Mouse (Mus musculus): ENCODE measurements around the gene Rbm14.

Gene Rbm14

DNA sequence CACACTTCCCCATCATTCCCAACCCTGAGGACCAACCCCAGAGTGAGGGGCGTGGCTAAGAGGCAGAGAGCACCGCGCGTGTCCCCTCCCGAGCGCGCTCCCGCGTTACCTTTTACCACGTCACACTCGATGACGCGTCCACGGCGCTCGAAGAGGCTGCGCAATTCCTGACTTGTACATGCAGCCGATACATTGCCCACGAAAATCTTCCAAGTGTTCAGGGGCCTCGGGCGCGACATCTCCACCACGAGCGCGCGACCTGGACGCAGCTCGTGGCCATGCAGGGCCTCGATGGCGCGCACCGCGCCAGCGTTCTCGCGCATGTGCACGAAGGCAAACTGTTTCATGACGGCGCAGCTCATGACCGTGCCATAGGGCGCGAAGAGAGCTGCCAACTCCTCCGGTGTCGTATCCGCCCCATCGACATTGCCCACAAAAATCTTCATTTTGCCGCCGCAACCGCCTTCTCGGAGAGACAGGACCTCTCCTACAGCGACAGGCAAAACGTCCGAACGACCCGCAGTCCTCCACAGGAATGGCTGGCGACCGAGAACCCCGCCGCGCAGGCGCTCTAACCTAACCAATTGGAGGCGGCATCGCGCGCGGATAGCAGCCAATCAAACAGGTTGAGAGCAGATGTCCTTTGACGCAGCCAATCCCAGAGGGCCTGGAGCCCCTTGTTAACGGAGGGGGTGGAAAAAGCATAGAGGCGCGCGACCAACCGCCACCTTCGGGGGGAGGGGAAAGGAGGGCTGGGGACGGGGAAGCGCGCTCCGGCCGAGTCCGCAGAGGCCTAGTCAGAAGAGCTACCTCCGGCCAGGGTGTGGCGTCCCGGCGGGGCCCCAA is at the start of gene Rbm14, which contains the start of gene Gm21992:
Gene Rbm14 (minus strand): TSS at position 572 of the 846 bp plus-strand sequence.
Gene Gm21992 (minus strand): TSS at position 550 of the 846 bp plus-strand sequence.
- DNase-seq (ENCODE audit: low spot score in 2 of 2), result peak; percentile 93 to 98

DNA sequence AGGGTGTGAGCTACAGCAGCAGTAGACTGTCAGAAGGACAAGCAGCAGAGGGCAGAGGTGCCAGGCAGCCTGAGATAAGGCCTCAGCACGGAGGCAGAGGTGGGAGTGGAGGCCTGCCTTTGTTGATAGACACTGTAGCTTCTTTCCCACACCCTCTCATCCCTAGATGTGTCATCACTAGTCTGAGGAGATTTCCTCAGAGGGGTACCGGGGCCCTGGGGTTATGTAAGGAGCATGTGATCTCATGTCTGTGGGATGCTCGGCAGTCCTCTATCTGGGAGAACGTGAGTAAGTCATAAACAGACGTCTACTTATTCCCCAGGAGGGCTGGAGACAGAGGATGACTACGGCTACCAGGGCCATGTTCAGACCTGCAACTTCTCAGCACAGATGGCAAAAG is 47.6 kb upstream of the Rbm14 start:
- no peak for DNase-seq (ENCODE audit: low spot score in 2 of 2)

DNA sequence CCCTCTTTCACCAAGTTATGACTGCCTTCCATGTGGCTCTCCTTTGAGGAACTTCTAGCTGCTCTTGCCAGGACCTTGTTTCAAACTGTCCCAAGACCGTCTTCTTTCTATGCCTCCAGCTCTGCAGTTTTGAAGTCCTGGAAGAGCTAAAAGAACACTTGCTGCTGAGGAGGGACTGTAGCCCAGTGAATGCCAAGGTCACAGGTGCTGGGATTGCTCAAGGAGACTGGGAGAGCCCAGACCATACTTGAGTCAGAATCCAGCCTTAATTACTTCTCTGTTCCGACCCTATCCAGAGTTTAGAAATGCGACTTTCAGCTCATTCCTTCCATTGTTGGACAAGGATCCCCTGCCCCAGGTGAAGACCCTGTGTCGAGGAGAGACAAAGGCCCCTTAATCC is 44.5 kb upstream of the Rbm14 start:
- DNase-seq (ENCODE audit: low spot score in 2 of 2), result no peak

DNA sequence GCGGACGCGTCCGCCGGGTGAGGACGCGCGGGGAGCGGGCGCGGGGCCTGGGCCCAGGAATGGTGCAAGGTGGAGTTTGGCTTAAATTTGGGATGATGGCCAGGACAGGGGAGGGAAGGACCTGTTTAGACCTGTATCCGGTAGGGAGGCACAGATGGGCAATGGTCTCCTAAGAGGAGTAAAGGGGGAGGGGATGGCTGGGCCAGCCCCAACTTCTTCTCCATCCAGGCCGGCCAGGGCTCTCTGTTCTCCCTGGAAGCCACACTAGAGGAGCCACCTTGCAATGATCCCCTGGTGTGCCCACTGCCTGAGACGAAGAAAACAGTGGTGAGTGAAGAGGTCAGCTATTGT is 44.0 kb upstream of the Rbm14 start:
- DNase-seq (ENCODE audit: low spot score in 2 of 2), result no peak

DNA sequence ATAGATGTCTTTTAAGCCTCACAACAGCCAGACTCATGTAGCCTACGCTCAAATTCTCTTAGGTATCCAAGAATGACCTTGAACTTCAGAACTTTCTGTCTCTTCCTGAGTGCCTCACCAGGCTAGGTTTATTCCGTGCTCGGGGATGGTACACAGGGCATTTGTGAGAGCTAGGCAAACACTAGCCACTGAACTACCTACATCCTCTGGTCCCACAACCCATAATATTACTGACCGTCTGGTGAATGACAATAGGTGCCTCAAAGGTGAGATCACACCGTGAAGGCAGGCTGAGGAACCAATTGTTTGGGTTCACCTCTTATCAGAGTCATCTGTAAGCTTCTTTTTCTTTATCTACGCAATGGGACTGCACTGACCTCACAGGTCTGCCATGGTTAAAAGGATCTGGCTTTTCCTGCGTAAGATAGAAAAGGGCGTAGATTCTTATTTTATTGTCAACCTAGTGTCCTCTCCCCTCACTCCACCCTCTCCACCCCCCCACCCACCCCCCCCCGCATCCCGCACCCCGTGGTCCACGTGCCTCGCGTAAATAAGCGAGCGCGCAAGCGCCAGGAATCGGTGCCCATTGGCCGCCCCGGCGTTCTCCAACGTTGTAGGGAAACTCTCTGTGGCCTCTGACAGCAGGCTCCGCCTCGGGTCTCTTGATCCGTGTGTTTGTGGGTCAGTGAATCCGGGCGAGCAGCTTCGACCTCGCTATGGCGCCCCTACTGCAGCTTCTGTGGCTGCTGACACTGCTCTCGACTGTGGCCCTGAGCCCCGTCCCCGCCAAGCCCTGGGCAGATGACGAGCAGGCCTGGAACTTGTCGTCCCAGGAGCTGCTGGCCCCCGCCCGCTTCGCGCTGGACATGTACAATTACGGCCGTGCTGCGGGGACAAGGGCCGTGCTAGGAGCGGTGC is 43.4 kb upstream of the Rbm14 start, which contains the start of gene Ctsf:
Gene Ctsf (plus strand): TSS at position 579 of the 918 bp plus-strand sequence.
- peak; percentile 69 to 89 for DNase-seq (ENCODE audit: low spot score in 2 of 2)

DNA sequence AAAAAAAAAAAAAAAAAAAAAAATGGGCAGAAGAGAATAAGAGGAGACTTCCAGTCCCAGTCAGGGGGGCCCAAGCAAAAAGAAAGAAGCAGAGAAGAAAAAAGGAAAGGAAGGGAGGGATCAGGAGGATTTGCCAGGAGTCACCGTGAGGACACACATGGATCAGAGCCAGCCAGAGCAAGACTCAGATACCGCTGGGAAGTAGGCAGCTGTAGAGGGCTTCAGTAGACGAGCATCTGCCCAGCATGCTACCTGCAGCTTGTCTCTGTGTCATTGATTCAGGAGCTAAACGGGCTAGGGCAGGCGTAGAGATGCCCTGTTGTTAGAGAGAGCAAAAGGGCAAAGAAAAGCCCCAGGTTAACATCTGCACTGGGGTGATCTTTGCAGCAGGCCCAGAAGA is 38.8 kb upstream of the Rbm14 start:
- DNase-seq (ENCODE audit: low spot score in 2 of 2), result no peak

DNA sequence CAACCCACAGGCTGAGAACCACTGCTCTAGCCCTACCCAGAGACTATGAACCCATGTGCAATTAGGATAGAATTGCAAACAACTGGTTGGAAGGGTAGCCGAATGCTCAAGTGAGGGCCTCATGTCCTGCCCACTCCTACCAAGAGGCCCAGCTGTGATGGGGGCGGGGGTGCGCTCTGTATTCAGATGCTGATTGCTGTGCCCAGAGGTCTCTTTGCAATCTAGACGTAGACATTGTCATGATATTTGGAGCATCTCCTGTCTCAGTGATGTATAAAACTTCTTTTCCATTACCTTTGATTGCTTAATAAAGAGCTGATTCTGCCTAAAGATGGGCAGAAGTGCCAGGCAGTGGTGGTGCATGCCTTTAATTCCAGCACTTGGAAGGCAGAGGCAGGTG is 38.4 kb upstream of the Rbm14 start:
- DNase-seq (ENCODE audit: low spot score in 2 of 2), result no peak

DNA sequence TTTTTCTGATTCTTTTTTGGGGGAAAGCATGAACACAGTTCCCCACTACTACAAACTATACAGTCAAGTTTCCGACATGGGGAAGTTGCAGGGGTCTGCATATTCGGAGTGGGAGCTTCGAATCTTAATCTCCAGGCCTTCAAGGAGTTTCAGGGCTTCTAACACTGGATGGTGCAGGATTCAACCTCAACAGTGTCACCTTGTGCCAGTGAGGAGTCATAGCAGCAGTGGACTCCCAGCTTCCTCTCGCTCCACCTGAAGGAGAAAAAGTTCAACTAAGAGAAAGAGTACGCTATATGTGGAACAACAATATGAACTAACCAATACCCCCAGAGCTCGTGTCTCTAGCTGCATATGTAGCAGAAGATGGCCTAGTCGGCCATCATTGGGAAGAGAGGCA is 36.1 kb upstream of the Rbm14 start:
- no peak for DNase-seq (ENCODE audit: low spot score in 2 of 2)

DNA sequence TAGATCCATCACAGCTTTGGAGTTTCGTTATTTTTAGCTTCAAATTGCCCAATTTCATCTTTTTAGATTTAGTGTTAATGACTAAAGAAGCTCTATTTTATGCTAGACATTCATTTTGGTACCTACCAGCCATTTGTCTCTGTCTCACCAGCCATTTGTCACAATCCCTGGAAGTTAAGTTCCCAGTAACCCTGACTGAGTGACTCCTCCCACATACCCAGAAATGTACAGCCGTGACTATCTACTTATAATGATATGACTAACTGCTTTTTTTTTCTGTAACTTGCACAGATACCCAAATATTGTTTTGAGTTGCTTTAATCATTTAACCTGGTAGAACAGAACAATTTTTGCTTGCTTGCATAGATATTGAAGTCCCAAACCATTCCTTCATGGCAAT is 34.4 kb upstream of the Rbm14 start:
- DNase-seq (ENCODE audit: low spot score in 2 of 2), result no peak

DNA sequence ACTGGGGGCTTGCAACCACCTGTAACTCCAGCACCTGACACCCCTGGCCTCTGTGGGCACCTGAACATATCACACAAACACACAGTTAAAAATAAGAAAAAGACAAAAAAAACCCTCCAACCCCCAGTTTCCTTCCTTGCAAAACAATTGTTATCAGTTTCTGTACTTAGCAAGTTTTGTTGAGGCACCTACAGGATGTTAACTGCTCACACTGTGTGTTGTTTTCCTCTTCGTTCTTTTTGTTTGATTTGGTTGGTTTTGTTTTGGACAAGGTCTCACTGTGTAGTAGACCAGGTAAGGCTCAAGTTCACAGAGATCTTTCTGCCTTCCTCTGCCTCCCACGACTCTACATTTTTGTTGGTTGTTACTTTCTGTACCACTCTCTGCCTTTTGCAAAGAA is 31.2 kb upstream of the Rbm14 start:
- no peak for DNase-seq (ENCODE audit: low spot score in 2 of 2)

DNA sequence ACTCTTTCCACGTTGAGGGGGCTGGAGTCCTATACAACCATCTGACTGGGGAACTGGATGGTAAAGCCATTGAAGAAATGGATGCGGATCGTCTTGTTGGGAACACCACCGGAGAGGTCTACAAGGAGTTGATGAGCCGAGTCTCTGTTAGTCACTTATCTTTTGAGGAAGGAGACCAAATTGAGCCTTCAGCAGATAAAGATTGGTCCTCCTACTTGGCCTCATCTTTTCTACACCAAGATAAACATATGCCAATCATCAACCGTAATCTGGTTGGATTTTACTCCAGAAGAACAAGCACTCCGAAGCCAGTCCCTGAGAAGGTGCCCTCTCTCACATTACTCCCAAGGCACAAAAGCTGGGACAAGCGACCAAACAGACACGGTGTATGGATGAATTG is 29.4 kb upstream of the Rbm14 start:
- no peak for DNase-seq (ENCODE audit: low spot score in 2 of 2)

DNA sequence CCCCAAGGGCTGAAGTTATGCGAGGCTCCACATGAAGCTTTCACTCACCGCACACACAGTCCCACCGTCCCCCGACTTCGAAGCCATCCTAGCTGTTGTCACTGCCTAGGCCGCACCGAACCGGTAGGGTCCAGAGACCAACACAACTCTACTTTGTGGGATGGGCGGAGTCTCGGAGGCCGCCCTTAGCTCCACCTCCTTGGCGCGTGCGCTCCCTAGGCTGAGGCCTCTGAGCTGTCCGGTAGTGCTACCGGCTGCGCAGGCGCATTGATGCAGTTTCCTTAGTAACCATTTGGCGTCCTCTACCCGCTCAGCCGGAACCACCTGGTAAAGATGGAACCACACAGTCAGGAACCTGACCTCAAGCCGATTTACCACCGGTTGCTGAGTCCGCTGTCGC is 27.7 kb upstream of the Rbm14 start, which contains the start of the genes Ccs and Ccdc87:
Gene Ccs (minus strand): TSS at position 184 of the 400 bp plus-strand sequence.
Gene Ccdc87 (plus strand): TSS at position 218 of the 400 bp plus-strand sequence.
- DNase-seq (ENCODE audit: low spot score in 2 of 2), result peak; percentile 95 to 96

DNA sequence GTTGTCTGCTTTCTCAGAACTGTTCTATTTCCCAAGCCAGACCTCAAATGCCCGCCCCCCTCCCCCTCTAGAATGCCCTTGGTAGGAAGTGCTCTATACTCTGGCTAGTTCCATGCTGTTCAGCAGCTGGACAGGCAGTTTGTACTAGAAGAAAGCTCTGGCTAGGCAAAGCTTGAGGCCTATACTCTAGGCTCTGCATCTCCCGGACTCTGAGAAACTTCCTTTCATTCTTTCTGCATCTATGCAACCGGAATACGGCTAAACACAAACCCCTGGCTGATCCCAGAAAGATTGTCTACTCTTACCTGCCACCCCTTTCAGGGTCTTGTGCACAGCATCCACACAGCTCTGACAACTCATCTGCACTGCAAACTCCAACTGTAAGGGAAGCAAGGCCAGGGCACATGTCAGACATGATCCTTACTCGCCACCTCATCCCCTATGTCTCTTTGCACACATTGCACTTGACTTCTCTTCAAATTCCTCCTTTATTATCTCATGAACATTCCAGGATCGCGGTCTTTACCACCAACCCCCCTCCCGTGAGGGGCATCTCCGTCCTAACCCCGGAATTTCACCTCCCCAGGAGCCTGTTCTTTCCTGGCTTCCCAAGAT is 27.2 kb upstream of the Rbm14 start:
- DNase-seq (ENCODE audit: low spot score in 2 of 2), result no peak

DNA sequence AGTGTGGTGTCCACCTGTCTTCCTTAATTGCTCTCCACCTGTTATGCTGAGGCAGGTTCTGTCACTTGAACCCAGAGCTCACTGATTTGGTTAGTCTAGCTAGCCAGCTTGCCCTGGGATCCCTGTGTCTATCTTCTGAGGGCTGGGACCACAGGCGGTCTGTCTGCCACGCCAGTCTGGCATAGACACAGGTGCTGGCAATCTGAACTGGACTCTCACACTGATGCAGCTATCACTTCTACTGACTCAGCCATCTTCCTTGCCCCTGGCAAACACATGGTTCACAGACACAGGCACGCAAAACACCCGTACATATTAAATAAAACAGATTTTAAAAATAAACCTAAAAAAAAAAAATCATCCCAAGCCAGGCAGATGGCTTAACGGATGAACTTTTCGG is 25.6 kb upstream of the Rbm14 start:
- no peak for DNase-seq (ENCODE audit: low spot score in 2 of 2)

DNA sequence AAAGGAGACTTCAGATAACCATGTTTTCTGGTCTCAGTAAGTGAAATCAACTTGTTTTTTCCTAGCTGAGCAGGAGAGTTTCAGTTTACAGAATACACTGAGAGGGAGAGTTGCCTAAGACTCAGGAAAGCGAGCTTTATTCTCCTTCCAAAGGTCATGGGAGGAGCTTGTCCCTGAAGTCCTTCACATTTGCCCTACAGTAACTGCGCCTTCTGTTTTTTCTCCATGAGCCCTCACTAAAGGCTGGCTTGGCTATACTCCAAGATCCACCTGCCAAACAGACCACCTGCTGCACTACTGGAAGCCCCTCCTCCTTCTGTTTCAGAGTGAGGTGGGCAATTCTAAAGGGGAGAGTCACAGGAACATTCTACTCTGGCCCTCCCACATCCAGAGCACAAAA is 24.7 kb upstream of the Rbm14 start:
- no peak for DNase-seq (ENCODE audit: low spot score in 2 of 2)

DNA sequence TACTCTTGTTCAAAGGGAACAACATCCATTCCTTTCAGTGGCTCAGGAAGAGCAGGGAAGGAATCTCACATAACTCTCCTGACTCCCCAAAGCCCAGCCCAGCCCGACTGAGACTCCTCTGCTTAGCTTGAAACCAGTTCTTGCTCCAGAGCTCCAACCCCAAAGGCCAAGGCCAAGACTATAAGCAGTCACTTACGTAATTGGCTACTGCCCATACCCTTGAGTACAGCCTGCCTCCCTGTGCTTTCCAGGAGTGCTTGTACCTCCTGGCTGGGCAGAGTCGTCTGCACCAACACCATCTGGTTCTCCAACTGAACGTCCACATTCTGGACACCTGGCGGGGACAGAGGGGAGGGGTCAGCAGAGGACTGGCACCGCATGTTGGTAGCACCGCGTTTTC is 22.5 kb upstream of the Rbm14 start:
- DNase-seq (ENCODE audit: low spot score in 2 of 2), result no peak

DNA sequence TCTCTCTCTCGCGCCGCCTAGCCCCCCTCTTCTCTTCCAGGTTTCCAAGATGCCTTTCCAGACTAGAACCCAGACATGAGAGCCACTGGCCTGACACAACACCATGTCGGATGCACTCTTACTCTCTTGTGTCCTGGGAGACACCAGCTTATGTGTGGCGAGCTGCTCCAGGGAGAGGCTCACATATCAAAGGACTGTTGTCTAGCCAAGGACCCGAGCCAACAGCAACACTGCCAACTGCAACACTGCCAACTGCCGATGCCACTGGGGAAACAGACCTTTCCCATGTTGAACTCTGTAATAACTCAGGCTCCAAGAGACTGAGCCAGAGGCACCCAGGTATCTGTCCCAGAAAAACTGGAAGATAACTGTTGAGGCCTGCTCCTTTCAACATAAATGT is 17.7 kb upstream of the Rbm14 start:
- DNase-seq (ENCODE audit: low spot score in 2 of 2), result no peak

DNA sequence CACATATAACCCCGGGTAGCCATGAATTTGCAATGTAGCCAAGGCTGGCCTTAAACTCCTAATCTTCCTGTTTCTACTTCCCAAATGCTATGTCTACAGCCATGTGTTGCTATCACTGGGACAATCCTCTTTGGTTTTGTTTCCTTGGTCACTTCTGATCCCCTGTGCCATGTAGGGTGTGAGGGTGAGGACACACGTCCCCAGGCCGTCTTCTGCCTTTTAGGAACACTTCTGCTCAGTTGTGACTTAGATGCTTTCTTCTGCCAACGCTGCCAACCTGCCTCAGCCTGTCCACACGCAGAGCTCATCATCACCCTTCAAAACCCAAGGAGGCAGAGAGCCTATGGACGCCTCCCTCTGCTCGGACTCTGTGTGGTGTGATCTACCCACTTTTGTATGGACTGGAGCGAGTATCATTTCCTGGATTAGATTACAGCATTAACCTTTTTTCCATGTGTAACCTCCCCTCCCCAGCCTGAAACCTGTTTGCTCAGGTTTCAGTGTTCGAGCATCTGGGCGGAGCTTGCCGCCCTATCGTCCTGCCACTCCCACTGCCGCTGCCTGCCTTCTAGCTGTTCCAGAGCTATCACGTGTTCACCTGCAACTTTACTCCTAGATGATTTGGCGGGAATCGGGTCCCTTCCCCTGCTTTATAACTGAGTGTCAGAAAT is 17.1 kb upstream of the Rbm14 start:
- DNase-seq (ENCODE audit: low spot score in 2 of 2), result no peak

DNA sequence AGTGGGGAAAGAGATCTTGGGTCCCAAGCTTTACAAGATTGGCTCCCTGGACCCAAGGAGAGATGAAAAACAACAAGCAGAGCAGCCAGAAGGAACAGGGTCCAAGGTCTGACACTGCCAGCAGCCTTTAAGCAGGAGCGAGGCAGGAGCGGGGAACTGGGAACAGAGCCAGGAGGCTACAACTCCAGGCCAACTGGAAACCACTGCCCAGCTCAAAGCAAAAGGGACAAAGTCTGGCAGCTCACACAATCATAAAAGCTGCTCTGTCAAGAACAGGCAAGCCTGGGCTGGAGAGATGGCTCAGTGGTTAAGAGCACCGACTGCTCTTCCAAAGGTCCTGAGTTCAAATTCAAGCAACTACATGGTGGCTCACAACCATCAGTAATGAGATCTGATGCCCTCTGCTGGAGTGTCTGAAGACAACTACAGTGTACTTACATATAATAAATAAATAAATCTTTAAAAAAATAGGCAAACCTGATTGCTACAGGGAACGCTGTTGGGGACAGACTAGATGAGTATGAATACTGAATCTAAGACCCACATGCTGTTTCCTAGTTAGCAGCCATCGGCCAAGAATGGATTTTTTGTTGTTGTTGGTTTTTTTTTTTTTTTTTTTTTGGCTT is 9.4 kb upstream of the Rbm14 start:
- DNase-seq (ENCODE audit: low spot score in 2 of 2), result peak in 1 of 2 experiments; percentile 50

DNA sequence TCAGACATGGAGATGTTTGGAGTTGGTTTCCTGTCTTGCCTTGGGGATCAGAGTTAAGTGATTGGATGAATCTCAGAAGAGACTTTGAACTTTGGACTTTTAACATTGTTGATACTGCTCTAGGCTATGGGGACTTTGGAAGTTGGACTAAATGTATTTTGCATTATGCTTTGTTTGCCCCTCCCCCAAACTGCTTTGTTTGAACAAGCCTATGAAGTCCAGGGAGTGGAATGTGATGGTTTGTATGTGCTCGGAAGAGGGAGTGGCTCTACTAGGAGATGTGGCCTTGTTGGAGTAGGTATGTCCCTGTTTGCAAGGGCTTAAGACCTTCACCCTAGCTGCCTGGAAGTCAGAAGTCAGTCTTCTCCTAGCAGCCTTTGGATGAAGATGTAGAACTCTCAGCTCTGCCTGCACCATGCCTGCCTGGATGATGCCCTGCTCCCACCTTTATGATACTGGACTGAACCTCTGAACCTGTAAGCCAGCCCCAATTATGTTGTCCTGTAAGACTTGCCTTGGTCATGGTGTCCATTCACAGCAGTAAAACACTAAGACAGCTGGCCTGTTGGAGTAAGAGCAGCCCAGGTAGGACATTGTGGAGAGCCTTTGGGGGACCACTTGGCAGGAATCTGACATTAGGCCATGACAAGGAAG is 5.9 kb upstream of the Rbm14 start:
- DNase-seq (ENCODE audit: low spot score in 2 of 2), result no peak

DNA sequence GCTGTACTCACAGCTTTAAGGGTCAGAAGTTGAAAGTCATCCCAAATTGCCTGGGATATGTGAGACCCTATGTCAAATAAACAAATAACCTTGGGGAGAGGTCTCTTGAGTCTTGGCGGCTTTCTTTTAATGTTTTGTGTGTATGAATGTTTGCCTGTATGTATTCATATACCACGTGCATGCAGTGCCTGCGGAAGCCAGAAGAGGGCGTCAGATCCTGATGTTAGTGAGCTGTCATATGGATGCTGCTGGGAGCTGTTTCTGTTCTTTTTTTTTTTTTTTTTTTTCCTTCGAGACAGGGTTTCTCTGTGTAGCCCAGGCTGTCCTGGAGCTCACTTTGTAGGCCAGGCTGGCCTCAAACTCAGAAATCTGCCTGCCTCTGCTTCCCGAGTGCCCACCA is 1.6 kb upstream of the Rbm14 start:
- DNase-seq (ENCODE audit: low spot score in 2 of 2), result no peak
